ENCODE assay signal across 20 mouse cellular contexts in the genomic region with DNA sequence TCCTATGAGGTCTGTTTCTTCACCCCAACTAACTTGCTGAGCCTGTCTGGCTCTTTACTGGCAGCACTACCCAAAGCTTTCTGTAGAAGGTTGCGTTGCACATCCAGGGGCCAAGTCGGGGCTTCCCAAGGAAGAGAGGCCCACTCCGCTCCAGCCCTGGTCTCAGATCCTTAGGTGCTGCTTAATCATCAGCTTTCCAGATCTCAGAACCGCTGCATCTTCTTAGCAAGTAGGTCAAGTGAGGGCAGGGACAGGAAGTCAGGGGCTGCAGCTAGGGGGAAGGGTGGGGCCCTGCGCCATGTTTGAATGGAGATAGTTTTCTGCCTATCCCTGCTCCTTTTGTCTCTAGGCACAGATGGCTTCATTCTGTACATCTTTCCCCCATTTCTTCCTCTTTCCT.
"Had no signal": no experiment of that assay in that cellular context is flagged by ENCODE, and none has a peak within 500 bp of the region (broad histone marks: within the 10 kb centered on the region; RNA-seq: fewer than 3 reads in every experiment).

No protein-coding gene starts in this region.

- ATAC-seq: inflammation-experienced regulatory T-cells, adult 6 months; intestine, embryonic 16.5 days; liver, embryonic 12.5 days had no signal

- H3K4me1 ChIP-seq: limb, embryonic 15.5 days; liver, embryonic 15.5 days; lung, embryonic 15.5 days; megakaryocyte, embryonic 14.5 days had no signal

- H3K27ac ChIP-seq: limb, embryonic 12.5 days; limb, embryonic 15.5 days; liver, embryonic 12.5 days; liver, embryonic 15.5 days; lung, embryonic 15.5 days; midbrain, embryonic 10.5 days; neural tube, embryonic 13.5 days; stomach, postnatal 0 days had no signal

- DNase-seq: kidney, adult 18-20 months; kidney, adult 9 months; kidney, postnatal 14 days; kidney, postnatal 4 days; left cerebral cortex, postnatal 4 days; lung, adult 18-20 months; lung, postnatal 10 days; lung, postnatal 36 days; midbrain, embryonic 14.5 days had no signal

- H3K27me3 ChIP-seq: limb, embryonic 12.5 days; limb, embryonic 15.5 days; liver, embryonic 12.5 days; liver, embryonic 15.5 days; lung, embryonic 15.5 days; megakaryocyte, embryonic 14.5 days; neural tube, embryonic 13.5 days had no signal

- H3K36me3 ChIP-seq: limb, embryonic 12.5 days; limb, embryonic 15.5 days; liver, embryonic 12.5 days; liver, embryonic 15.5 days; lung, embryonic 15.5 days; midbrain, embryonic 10.5 days; neural tube, embryonic 13.5 days had no signal

- H3K9me3 ChIP-seq: limb, embryonic 12.5 days; limb, embryonic 15.5 days; liver, embryonic 12.5 days; liver, embryonic 15.5 days; lung, embryonic 15.5 days; midbrain, embryonic 10.5 days; neural tube, embryonic 13.5 days had no signal

- H3K9ac ChIP-seq: limb, embryonic 12.5 days; limb, embryonic 15.5 days; liver, embryonic 12.5 days; liver, embryonic 15.5 days; lung, embryonic 15.5 days; neural tube, embryonic 13.5 days had no signal

- H3K4me2 ChIP-seq: limb, embryonic 12.5 days; limb, embryonic 15.5 days; liver, embryonic 12.5 days; liver, embryonic 15.5 days; lung, embryonic 15.5 days; neural tube, embryonic 13.5 days had no signal

- H3K4me3 ChIP-seq: limb, embryonic 12.5 days; limb, embryonic 15.5 days; liver, embryonic 12.5 days; liver, embryonic 15.5 days; lung, embryonic 15.5 days; megakaryocyte, embryonic 14.5 days; midbrain, embryonic 10.5 days; neural tube, embryonic 13.5 days had no signal
